Mouse (Mus musculus) ES-E14 (cell line): ENCODE data around the gene Cd6.

ENCODE experiments used
- CHD2 ChIP-seq: IDR thresholded peaks from 2 replicates; pipeline ENCODE4 v1.6.1; 2014; ENCODE audit warnings: mild to moderate bottlenecking, low read depth, low read length, inconsistent platforms
- HCFC1 ChIP-seq: IDR thresholded peaks from 2 replicates; pipeline ENCODE4 v1.6.1; 2012; ENCODE audit warnings: low read length, inconsistent platforms, borderline replicate concordance; ENCODE audit not compliant: insufficient read depth
- MAFK ChIP-seq: IDR thresholded peaks from 2 replicates; pipeline ENCODE4 v1.6.1; 2014; ENCODE audit warnings: mild to moderate bottlenecking, low read depth, low read length, inconsistent platforms; ENCODE audit not compliant: insufficient read depth
- ZC3H11A ChIP-seq: IDR thresholded peaks from 2 replicates; pipeline ENCODE4 v1.6.1; 2012; ENCODE audit warnings: low read depth, mild to moderate bottlenecking, inconsistent platforms, low read length, borderline replicate concordance

DNA sequence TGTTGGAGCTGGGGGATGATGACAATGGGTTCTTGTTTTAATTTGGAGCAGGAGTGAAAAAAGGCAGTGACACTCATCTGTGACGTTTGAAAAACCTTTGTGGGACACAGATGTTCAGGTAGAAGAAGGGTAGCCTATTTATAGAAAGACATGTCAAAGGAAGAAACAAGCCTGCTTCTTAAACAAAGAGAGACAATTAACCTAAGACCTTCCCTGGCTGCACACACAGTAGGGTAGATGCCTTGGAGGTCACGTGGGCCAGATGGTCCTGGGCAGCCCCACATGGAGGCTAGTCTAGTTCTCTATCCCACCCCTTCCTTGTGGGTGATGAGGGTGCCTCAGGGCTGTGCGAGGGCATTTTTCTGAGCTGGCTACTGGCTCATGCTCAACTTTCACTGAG, 45.8 kb downstream of the Cd6 start:
- TF ChIP-seq CHD2 (no peak), MAFK (no peak), ZC3H11A (no peak), HCFC1 (no peak)
